Mouse (Mus musculus): Measurements from ENCODE around the gene Ppfibp2. TPM values are rescaled to one million over a fixed set of nuclear protein-coding genes. Genes with fewer than 3 reads are reported as not detected.

Ppfibp2 gene
- polyA plus RNA-seq, 1 experiment from 2014 or later: 15.9 TPM

GRCm38 (mm10) chr7:107787977-107788620 lies 193.1 kb downstream of the Ppfibp2 start:
- 60% methylated on average over 3 of the region's 3 CpGs for WGBS
- no peaks in the 10 kb centered on the region for H3K4me1 ChIP-seq
- no peak overlapping the region for H3K27ac ChIP-seq
- no peak overlapping the region for H3K9ac ChIP-seq
- no peak overlapping the region for H3K4me3 ChIP-seq
- H3K9me3 ChIP-seq: no peaks in the 10 kb centered on the region
- no peak overlapping the region for H3K4me2 ChIP-seq (replicated peaks)
- no peaks in the 10 kb centered on the region for H3K36me3 ChIP-seq
- ATAC-seq (ENCODE audit: insufficient number of reproducible peaks, insufficient read depth, low FRiP score, low TSS enrichment): no peak
- no peaks in the 10 kb centered on the region for H3K27me3 ChIP-seq

DNA sequence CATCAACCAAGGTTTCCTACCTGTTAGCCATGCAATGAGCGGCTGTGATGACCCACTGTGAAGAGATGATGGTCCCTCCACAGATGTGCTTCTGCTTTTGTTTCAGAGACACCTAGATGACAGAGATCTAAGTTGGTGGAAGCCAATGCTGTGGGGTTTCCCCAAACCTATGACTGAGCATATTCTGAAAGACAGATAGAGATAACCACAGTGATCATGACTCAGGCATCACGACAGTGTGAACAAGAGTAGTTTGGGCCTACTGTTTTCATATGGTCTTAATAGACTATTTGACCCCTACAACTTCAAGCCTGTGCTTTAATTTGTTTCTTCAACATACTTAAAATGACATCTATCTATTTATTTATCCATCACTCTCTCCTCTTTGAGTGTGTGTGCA lies 201.5 kb downstream of the Ppfibp2 start:
- WGBS: 83% methylated on average over 2 of the region's 2 CpGs

More for the DNA sequence above, 201.5 kb downstream of the Ppfibp2 start:
- Histone ChIP-seq H3K9me3 (no peaks in the 10 kb centered on the region), H3K9ac (no peak overlapping the region), H3K27ac (no peak overlapping the region), H3K4me3 (no peak overlapping the region), H3K27me3 (no peaks in the 10 kb centered on the region), H3K36me3 (no peaks in the 10 kb centered on the region), H3K4me2 (replicated peaks) (no peak overlapping the region), H3K4me1 (no peaks in the 10 kb centered on the region)
- ATAC-seq (ENCODE audit: insufficient number of reproducible peaks, insufficient read depth, low FRiP score, low TSS enrichment): no peak

Other genes with a start within 250 kb of the Ppfibp2 start
- gene Syt9, start 224.5 kb upstream of the Ppfibp2 start, polyA plus RNA-seq (2016; fragmentation: Nextera tagmentation; extraction: Ambion mirVana): 5.0 and 6.2 TPM in 2 replicates
- 31.7 and 36.3 TPM in 2 replicates for gene Olfml1, start 27.8 kb upstream of the Ppfibp2 start, polyA plus RNA-seq (2016; fragmentation: Nextera tagmentation; extraction: Ambion mirVana)
- gene 5330417H12Rik, start 30.0 kb downstream of the Ppfibp2 start, polyA plus RNA-seq (2016; fragmentation: Nextera tagmentation; extraction: Ambion mirVana): 0.19 and 0.23 TPM in 2 replicates
- 0.40 and 0.42 TPM in 2 replicates for gene Cyb5r2, start 162.8 kb downstream of the Ppfibp2 start, polyA plus RNA-seq (2016; fragmentation: Nextera tagmentation; extraction: Ambion mirVana)
- not detected in 2 replicates for gene Ovch2, start 206.0 kb downstream of the Ppfibp2 start, polyA plus RNA-seq (2016; fragmentation: Nextera tagmentation; extraction: Ambion mirVana)
- not detected in 2 replicates for gene Olfr467, start 217.1 kb downstream of the Ppfibp2 start, polyA plus RNA-seq (2016; fragmentation: Nextera tagmentation; extraction: Ambion mirVana)
- gene Olfr469, start 230.3 kb downstream of the Ppfibp2 start, polyA plus RNA-seq (2016; fragmentation: Nextera tagmentation; extraction: Ambion mirVana): not detected in 2 replicates

All from embryonic facial prominence, embryonic 12.5 days (tissue).